In genomic region chr1:160153480-160153879, GRCm38 (mm10) we compare ENCODE assay signal across 17 mouse cellular contexts. TPM values are rescaled to one million over a fixed set of nuclear protein-coding genes. Genes with fewer than 3 reads are reported as not detected.
"Had no signal": no experiment of that assay in that cellular context is flagged by ENCODE, and none has a peak within 500 bp of the region (broad histone marks: within the 10 kb centered on the region; RNA-seq: fewer than 3 reads in every experiment).

TSS of gene Tnn (minus strand) at chr1:160153580.

- H3K9me3 ChIP-seq: limb, embryonic 12.5 days; liver, embryonic 15.5 days; midbrain, embryonic 13.5 days had no signal

- H3K27me3 ChIP-seq: limb, embryonic 12.5 days; liver, embryonic 15.5 days; midbrain, embryonic 13.5 days had no signal

- H3K9ac ChIP-seq: limb, embryonic 12.5 days; liver, embryonic 15.5 days; midbrain, embryonic 13.5 days had no signal

- H3K4me2 ChIP-seq: limb, embryonic 12.5 days; liver, embryonic 11.5 days; liver, embryonic 15.5 days; midbrain, embryonic 13.5 days had no signal

- H3K36me3 ChIP-seq: limb, embryonic 12.5 days; liver, embryonic 15.5 days; midbrain, embryonic 13.5 days had no signal

- DNase-seq: kidney, adult 8-10 months; kidney, postnatal 36 days; layer of hippocampus, adult 9-11 months; layer of hippocampus, postnatal 36 days; lung, adult 2 months; lung, postnatal 36 days; retina, postnatal 1 day; right cerebral cortex, postnatal 4 days; spleen, adult 18-20 months; thymus, postnatal 4 days had no signal

- H3K4me1 ChIP-seq: limb, embryonic 12.5 days; liver, embryonic 15.5 days had no signal

- H3K27ac ChIP-seq: limb, embryonic 12.5 days; liver, embryonic 15.5 days; midbrain, embryonic 13.5 days had no signal

- H3K4me3 ChIP-seq: limb, embryonic 12.5 days; liver, embryonic 15.5 days; midbrain, embryonic 13.5 days had no signal

- ATAC-seq: lung, postnatal 0 days; midbrain, embryonic 13.5 days had no signal

RNA-seq across cellular contexts. Expression of gene Tnn, which starts in this region (rescaled TPM):
- total RNA-seq: megakaryocyte progenitor cell, adult 5-6 weeks had no signal
- polyA plus RNA-seq: liver, embryonic 11.5 days; midbrain, postnatal 0 days had no signal
